Mouse (Mus musculus) adrenal gland, postnatal 14 days (tissue): ENCODE results near the gene Hoxc11. TPM values are rescaled to one million over a fixed set of nuclear protein-coding genes. Genes with fewer than 3 reads are reported as not detected.
A peak's percentile ranks its signal among the peaks of the same experiment; 100 is the strongest.

Source experiments
- DNase-seq: peaks from one replicate; pipeline ENCODE4 v3.0.0; 2021; ENCODE audit warnings: mixed read lengths
- long read RNA-seq, 2 experiments: library from polyadenylated mRNA; stranded (forward); transcript quantifications; one replicate each; pipeline ENCODE4 v2.0.0; 2021
- total RNA-seq: library from RNA; stranded (reverse); gene quantifications from 2 replicates; pipeline ENCODE4 v1.2.3, GENCODE M21; 2021

Gene Hoxc11
- total RNA-seq = not detected in 2 replicates
- long read RNA-seq, experiment 1 = 0 reads
- long read RNA-seq, experiment 2 = 0 reads

DNA sequence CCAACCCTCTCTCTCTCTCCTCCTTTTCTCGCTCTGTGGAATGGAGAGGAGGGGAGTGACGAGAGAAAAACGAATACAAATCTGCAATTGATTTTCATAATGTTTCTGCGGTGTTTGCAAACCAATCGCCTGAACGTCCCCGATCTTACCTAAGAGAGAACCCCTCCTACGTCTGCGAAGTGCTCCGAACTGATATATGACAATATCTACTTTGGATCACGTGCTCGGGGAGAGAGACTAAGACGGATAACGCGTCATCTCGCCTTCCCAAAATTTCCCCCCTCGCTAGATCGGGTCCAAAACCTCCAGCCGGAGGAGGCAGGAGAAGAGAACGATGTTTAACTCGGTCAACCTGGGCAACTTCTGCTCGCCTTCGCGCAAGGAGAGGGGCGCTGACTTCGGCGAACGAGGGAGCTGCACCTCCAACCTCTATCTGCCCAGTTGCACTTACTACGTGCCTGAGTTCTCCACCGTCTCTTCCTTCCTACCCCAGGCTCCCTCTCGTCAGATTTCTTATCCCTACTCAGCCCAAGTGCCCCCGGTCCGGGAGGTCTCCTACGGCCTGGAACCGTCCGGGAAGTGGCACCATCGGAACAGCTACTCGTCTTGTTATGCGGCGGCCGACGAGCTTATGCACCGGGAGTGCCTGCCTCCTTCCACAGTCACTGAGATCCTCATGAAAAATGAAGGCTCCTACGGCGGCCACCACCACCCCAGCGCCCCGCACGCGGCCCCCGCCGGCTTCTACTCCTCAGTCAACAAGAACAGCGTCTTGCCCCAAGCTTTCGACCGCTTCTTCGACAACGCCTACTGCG is at the start of gene Hoxc11:
Gene Hoxc11 (plus strand): TSS at position 236 of the 815 bp plus-strand sequence.
- DNase-seq = no peak

DNA sequence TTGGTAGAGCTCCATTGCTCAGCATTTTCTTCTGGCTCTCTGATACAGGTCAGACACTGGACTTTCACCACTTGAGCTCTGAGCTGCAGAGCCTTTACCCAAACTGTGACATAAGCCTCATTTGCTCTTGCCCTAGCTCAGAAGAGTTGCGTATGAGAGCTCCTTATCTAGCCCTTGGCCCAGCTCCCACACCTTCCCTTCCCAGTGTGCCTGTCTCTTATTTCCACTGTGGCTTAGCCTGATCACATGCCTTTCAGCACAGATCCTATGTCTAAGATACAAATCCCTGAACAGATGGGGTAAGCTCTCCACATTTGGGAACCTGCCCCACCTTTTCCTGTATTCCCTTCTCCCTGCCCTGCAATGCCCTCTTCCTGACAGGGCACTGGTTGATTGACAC is 49.3 kb upstream of the Hoxc11 start:
- DNase-seq = no peak

DNA sequence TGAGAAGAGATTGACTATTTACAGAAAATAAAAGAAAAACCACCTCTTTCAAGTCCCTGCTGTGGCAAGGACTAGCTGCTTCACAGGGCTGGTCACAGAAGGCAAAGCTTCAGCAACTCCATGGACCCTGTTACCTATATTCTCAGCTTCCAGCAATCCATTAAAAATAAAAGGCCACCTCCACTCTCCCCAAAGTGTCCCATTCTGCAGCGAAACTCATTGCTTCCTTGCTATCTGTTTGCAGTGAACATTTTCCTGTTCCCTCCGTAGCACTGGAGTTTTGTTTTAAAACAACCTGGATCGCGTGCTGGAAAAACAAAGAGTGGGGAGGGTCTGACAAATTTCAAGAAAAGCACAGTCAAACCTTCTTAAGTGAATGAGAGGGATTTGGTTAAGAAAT is 44.7 kb upstream of the Hoxc11 start:
- DNase-seq = no peak

DNA sequence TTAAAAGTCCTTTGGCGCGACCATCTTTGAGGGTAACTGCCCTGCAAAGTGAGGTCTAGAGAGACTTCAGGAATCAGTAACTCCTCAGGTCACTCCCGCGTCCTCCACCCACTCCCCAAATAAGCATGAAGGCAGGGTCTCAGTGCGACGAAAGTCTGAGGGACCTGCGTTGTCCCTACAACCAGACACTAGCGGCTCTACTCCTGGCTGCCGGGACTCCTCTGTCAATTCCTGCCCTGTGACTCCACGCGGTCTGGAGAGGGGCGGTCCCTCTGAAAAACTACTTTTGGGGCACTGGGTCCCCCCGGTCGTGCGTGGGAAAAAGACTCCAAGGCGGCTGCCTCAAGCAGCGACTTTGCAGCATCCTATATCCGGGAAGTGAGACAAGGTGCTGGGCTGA is 44.2 kb upstream of the Hoxc11 start:
- no peak for DNase-seq

DNA sequence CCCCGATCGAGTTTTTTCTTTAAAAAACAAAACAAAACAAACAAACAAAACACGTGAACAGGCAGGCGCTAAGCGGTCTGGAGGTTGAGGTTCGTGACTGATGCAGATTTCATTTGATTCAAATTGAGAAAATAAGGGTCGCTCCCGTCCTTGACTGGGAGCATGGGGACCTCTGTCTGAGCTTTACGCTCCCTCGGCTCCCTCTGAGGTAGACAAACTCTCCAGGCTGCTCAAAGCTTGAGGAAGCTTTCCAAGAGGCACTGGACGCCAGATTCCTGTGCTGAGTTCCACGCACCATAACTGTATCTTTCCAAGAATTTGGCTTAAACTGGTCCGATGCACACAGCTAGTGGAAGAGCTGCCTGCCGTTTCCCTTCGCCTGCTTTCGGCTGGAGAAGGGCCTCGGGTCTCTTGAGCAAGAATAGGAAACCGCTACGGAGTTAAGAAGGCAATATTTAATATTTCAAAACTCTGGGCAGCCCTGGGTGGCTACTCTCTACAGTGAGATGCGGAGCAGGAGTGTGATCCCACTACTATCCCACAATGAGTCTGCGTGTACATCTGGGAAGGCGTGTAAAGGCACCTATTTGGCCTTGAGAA is 43.6 kb upstream of the Hoxc11 start:
- DNase-seq = no peak

DNA sequence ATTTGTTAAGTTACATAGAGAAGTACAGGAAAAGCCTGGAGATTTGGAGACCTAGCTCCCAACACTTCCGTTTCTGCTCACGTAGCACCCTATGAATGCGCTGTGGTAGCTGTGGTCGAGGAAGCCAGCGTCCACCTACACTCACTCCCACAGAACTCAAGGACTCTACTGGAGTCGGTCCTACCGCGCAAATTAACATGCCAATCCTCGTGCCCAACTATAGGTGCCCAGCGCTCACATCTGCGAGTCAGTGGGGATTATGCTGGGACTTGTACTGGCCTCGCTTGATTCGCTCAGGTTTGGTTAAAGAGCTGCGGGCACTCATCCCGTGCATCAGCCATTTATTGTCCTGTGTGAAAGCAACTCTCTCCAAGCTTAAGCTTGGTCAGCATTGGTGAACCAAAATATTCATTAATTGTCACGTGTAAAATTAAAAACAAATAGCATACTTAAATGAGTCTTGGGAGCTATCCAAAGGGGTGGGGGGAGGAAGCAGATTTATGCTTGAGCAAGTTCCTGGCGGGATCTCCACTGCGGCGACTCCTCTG is 41.1 kb upstream of the Hoxc11 start:
- no peak for DNase-seq

DNA sequence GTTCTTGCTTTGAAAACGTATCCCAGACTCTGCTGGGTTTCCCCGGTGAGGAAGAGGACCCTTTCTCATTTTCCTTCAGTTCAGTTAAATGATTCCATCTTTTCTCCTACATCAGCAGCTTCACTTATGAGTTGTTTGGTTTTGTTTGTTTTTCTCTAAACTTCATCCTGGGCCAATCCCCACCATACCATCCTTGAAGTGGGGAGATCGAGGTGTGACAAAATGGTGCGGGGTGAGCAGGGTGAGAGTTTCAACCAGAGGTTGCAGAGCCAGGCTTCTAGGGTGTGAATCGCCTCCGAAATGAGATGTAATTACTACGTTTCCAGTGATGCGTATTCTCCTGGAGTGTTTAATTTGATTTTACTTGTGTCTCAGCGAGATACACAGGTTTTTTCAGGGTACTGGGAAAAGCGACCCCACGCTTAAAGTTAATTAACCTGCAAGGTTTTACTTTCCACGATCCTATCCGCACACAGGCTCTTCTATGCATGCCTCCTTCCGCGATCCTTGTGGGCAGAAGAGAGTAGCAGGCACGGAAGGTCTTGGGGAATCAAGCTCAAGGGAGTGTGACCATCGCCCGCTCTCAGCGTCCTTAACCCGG is 36.2 kb upstream of the Hoxc11 start:
- DNase-seq = no peak

DNA sequence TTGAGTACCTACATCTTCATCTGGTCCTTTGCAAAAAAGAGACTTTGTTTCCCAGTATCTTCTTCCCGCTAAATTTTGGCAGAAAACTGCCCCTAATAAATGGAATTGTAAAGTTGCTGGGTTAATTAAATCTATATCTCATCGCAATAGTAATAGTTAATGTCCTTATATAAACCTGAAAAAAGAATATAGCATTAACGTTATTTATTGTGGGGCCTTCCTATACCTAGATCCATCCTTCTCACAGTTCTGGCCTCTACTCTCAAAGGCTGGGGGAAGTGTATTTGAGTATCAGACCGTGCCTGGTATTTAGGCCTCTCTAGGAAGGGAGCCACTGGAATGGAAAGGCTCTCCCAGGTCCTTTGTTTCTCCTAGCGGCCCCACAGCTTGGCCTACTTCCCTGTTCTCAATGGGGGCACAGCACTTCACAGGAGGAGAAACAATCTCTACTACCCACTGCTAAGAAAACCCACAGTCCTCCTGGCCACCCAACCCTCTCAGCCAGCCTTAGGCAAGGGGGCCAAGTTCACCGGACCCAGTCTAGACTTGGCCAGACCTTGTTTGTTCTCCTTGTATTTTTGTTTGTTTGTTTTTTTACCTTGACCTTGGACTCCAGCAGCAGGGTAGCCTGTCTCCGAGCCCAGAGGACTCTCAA is 35.5 kb upstream of the Hoxc11 start:
- no peak for DNase-seq

DNA sequence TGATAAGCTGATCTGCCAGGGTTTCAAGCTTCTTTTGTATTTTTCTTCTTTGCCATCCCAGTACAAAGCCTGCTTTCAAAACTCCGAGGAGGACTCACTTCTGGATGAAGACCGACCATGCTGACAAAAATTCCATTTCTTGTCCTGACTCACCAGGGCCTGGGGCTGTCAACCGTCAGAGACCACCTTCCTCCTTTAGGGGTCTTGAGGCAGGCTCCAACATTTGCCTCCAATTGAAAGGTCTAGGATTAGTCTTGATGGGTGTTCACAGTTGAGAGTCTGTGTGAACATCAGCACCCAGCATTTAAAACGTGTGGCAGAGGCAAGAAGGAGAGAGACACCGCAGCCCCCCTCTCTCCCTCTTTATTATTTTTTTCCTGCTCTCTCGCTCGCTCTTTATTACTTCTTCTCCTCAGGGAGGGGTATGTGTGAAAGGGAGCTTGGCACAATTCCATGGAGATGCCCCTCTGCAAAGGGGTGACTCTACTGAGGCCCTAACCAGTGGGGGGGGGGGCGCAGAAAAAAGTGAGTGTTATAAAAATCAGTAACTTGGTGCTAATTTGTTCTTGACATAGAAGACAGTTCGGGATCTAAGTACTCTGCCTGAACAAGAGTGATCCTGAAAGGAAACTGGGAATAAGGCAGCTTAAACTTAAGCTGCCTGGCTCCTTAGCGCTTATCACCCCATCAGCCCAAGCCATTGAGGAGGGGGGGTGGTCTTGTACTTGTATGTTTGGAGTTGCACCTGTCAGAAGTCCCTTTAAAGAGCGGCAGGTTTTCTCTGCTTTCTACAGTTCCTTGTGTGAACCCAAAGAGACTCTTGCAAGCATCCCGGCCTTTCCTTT is 34.7 kb upstream of the Hoxc11 start:
- no peak for DNase-seq

DNA sequence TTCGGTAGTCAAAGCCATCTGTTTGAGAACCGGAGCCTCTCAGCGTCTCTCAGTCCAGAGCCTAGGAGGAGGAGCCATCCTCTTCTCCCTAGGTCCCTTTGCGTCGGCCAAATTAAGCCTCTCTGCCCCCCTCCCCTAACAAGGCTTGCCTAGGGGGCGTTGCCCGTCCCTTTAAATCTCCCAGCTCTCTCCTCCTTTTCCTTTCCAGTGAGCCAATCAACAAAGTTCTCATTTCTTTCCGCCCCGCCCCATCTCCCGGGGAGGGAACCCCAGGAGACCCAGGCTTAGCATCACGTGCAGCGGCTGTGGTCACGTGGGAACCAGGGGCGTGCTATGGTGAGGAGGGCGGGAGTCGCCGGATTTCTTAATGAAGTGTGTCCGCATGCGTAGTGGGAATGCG is 33.6 kb upstream of the Hoxc11 start:
- peak; percentile 66 for DNase-seq

DNA sequence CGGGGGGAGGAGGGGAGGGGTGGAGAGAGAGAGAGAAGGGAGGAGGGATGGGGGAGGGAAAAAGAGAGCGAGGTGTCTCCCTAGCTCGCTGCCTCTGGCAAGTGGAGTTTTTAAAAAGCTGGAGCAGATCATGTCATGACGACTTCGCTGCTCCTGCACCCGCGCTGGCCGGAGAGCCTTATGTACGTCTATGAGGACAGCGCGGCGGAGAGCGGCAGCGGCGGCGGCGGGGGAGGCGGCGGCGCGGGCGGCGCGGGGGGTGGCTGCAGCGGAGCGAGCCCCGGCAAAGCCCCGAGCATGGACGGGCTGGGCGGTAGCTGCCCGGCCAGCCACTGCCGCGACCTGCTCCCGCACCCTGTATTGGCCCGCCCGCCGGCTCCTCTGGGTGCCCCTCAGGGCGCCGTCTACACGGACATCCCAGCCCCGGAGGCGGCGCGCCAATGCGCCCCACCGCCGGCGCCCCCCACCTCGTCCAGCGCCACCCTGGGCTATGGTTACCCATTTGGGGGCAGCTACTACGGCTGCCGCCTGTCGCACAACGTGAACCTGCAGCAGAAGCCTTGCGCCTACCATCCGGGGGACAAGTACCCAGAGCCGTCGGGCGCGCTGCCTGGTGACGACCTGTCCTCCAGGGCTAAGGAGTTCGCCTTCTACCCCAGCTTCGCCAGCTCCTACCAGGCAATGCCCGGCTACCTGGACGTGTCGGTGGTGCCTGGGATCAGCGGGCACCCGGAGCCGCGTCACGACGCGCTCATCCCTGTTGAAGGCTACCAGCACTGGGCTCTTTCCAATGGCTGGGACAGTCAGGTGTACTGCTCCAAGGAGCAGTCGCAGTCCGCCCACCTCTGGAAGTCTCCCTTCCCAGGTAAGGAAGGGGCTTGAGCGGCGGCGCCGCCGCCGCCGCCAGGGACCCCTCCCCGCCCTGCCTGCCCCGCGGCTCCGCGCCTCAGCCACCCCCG is 32.9 kb upstream of the Hoxc11 start, which contains the start of gene Hoxc13:
Gene Hoxc13 (plus strand): TSS at position 51 of the 959 bp plus-strand sequence.
- no peak for DNase-seq

DNA sequence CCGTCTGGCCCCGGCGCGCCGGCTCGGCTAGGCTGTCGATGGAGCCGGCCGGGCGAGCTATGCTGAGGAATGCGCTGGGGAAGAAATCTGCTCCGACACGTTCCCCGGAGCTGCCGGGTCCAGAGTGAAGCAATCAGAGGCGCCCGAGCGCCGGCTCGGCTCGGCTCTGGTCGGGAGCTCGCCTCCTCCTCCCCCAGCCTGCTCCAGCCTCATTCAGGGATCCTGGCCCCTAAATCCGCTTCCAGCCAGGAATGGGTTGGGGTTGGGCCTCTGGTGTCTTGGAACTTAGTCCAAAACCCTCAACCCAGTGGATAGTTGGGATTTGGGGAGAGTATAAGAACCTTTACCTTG is 32.2 kb upstream of the Hoxc11 start:
- peak; percentile 26 for DNase-seq

DNA sequence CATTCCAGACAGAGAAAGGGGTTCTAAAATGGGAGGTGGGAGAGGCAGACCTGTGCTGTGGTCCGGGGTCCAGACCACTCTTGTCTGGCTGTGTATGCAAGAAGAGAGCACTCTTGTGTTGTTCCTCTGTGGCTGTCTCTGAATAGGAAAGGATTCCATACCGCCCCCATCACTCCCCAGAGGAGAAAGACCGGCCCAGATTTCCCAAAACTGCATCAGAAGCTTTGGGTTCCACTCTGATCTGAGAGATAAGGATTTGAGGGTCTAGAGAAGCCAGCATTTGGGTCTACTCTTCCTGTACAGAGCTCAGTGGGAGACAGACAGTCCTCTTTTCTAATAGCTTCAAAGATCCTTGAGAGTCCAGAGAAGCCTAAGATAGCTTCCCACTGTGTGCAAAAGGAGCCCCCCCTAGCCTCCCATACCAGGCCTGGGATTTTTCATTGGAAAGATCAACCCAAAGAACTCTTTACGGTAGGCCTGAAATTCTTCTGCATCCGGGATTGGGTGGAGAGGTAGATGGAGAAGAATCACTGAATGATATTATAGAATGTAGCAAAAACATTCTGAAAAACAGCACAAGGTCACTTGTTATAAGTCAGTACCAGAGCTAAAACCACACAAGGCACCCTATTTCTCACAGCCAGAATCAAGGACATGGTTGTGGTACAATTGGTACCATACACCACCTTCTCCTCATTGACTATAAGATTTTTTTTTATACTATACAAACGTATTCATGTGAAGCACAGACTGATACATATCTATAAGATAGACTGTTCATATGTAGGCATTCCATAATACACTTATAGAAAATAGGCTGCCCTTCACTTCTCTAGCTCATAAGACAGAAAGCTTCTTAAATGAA is 31.4 kb upstream of the Hoxc11 start:
- no peak for DNase-seq

DNA sequence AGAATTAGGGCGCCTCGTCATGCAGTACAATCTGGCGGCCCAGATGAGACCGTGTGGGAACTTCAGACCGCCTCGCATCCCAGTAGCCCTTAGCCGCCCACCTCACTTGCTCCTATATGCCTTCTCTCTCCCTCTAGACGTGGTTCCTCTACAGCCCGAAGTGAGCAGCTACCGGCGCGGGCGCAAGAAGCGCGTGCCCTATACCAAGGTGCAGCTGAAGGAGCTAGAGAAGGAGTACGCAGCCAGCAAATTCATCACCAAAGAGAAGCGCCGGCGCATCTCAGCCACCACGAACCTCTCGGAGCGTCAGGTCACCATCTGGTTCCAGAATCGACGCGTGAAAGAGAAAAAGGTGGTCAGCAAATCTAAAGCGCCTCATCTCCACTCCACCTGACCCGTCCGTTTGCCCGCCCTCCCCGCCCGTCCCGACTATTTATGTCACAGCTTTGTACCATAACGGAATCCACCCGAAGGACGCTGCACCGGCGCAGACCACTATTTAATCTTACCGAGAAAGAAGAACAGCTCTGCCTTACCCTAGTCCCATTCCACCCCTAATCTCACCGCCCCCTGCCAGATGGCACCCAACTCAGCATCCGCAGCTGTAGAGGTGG is 27.1 kb upstream of the Hoxc11 start:
- DNase-seq = no peak

DNA sequence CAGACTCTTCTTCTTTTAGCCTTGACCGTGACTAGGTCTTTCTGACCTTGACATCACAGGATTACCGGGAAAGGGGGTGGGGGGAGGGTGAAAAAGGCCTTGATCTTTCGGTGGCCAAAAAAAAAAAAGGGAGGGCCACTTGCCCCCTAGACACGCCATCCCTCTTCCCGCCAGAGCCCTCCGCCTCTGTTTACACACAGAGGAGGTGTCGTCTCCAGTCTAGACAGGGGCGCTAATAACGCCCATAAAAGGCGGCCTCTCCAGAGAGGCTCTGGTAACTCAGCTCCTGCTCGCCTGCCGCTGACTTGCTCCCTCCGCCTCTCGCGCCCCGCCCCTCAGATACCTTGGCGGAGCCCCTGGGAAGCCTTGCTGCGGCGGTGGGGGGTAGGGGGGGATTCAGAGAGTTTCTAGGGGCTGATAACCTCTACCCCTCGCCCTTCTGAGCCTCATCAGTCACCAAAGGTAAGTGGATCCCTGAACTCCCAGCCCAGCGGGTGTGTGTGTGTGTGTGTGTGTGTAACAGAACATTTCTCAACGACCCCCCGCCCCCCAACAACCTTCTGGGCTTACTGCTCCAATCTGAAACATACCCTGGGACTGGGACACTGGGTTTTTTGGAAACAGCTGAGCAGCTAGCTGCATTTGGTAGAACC is 22.4 kb upstream of the Hoxc11 start:
- DNase-seq = no peak

DNA sequence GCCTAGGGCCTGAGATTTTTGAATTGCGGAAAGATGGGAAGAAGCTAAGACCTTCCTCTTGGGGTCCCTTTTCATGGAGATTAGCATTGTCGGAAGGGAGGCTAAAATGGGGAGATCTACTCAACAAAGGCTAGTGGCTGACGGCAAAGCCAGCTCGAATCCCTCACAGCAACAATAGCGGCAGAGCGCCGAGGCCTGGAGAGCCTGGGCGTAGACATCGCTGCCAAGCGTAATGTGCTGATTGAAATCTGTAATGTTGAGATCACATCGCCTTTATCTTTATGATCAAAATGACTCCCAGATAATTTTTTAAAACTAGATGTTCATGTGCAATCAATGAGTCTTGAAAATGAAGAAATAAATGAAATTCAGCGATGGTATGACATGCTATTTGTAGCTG is 19.8 kb upstream of the Hoxc11 start:
- no peak for DNase-seq

DNA sequence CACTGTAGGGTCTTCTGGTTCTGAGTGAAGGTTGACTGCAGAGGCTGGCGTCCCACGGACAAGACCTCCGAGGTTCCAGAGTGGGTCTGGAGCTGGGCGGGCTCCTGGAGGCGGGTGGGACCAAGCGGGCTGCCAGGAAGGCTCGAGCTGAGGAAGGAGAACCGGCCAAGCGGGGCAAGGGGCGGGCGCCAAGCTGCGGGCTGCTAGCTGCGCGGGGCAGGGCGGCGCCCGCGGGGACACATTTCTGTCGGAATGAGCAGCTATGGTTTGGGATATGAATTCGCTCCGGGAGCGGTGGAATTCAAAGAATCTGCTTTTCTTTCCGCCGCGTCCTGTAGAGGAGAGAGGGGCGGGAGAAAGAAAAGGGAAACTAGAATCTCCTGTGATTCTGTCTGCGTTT is 19.3 kb upstream of the Hoxc11 start:
- DNase-seq = no peak

DNA sequence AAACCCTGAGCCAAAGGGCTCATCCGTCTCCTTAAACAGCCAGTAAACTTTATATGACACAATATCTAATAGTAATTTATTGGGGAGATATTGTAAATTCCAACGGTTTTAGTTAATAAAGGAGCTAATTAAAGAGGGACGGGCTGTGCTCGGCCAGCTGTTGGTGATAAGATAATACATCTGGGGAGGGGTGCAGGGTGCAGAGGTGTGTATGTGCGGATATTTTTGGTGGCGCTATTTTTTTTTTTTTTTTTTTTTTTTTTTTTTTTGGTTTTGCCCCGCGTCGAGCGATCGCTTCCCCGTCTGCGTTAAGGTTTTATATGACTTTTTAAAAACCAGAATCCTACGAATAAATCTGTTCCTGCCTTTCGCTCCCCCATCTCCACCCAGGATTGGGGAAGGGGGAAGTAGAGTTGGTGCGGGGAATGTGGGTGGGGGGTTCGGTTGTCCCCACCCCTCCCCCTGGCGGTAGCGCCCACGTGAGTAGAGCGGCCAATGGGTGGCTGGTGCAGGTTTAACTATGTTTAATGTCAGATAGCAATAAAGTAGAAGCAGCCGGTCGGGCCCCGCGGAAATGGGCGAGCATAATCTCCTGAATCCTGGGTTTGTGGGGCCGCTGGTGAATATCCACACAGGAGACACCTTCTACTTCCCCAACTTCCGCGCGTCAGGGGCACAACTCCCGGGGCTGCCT is 17.8 kb upstream of the Hoxc11 start, which contains the start of gene Hoxc12:
Gene Hoxc12 (plus strand): TSS at position 479 of the 694 bp plus-strand sequence.
- DNase-seq = no peak
